Mouse (Mus musculus): Measurements from ENCODE around the gene Aff3.
"Not testable (repeated sequence)": the region's sequence is repeated elsewhere in the genome, so short reads cannot be mapped to it uniquely, and the experiment has no call there.

The Aff3 gene

GRCm38 (mm10) chr1:38478246-38478743 lies 186.5 kb downstream of the Aff3 start:
- no peak for DNase-seq

- DNase-seq: no peak
Observed at GRCm38 (mm10) chr1:38470817-38471216, 193.9 kb downstream of the Aff3 start.

GRCm38 (mm10) chr1:38470166-38470565 lies 194.6 kb downstream of the Aff3 start:
- DNase-seq: no peak

- DNase-seq: no peak
Observed at GRCm38 (mm10) chr1:38467305-38468083, 197.3 kb downstream of the Aff3 start.

GRCm38 (mm10) chr1:38456719-38457269 lies 208.0 kb downstream of the Aff3 start:
- DNase-seq: no peak

GRCm38 (mm10) chr1:38454921-38455320 lies 209.8 kb downstream of the Aff3 start:
- DNase-seq: no peak

GRCm38 (mm10) chr1:38451367-38451766 lies 213.4 kb downstream of the Aff3 start:
- DNase-seq: no peak

GRCm38 (mm10) chr1:38450677-38451076 lies 214.1 kb downstream of the Aff3 start:
- peak; percentile 5 for DNase-seq

GRCm38 (mm10) chr1:38449816-38450478 lies 214.8 kb downstream of the Aff3 start:
- no peak for DNase-seq

GRCm38 (mm10) chr1:38448854-38449253 lies 215.9 kb downstream of the Aff3 start:
- no peak for DNase-seq

GRCm38 (mm10) chr1:38447581-38447980 lies 217.2 kb downstream of the Aff3 start:
- no peak for DNase-seq

GRCm38 (mm10) chr1:38446152-38446820 lies 218.5 kb downstream of the Aff3 start:
- no peak for DNase-seq

GRCm38 (mm10) chr1:38442887-38443286 lies 221.9 kb downstream of the Aff3 start:
- no peak for DNase-seq

- no peak for DNase-seq
Observed at GRCm38 (mm10) chr1:38442479-38442878, 222.3 kb downstream of the Aff3 start.

- no peak for DNase-seq
Observed at GRCm38 (mm10) chr1:38441800-38442199, 223.0 kb downstream of the Aff3 start.

GRCm38 (mm10) chr1:38440471-38440815 lies 224.3 kb downstream of the Aff3 start:
- no peak for DNase-seq

- peak; percentile 67 for DNase-seq
Observed at GRCm38 (mm10) chr1:38439751-38440470, 224.8 kb downstream of the Aff3 start.

GRCm38 (mm10) chr1:38438447-38438846 lies 226.3 kb downstream of the Aff3 start:
- DNase-seq: no peak

GRCm38 (mm10) chr1:38437671-38438070 lies 227.1 kb downstream of the Aff3 start:
- DNase-seq: no peak

- no peak for DNase-seq
Observed at GRCm38 (mm10) chr1:38436471-38437340, 228.0 kb downstream of the Aff3 start.

- DNase-seq: not testable (repeated sequence)
Observed at GRCm38 (mm10) chr1:38430311-38430710, 234.4 kb downstream of the Aff3 start.
